Mouse (Mus musculus) lung, postnatal 14 days (tissue): ENCODE data around the gene Zfand3.

Experiments used
- DNase-seq: peaks from one replicate; pipeline ENCODE4 v3.0.0; 2021

Gene Zfand3

GRCm38 (mm10) chr17:30236611-30237010 lies 232.1 kb downstream of the Zfand3 start:
- no peak for DNase-seq

GRCm38 (mm10) chr17:30237600-30237999 lies 233.1 kb downstream of the Zfand3 start:
- peak; percentile 27 for DNase-seq

- peak; percentile 49 for DNase-seq
These were observed 234.9 kb downstream of the Zfand3 start for GRCm38 (mm10) chr17:30239458-30239857.

- no peak for DNase-seq
These were observed 236.1 kb downstream of the Zfand3 start for GRCm38 (mm10) chr17:30240659-30241058.

- DNase-seq: no peak
These were observed 236.5 kb downstream of the Zfand3 start for GRCm38 (mm10) chr17:30241061-30241460.

GRCm38 (mm10) chr17:30241720-30242322 lies 237.3 kb downstream of the Zfand3 start:
- no peak for DNase-seq

- no peak for DNase-seq
These were observed 238.1 kb downstream of the Zfand3 start for GRCm38 (mm10) chr17:30242647-30243046.

GRCm38 (mm10) chr17:30243540-30243939 lies 239.0 kb downstream of the Zfand3 start:
- no peak for DNase-seq

- no peak for DNase-seq
These were observed 240.2 kb downstream of the Zfand3 start for GRCm38 (mm10) chr17:30244651-30245307.

- no peak for DNase-seq
These were observed 240.8 kb downstream of the Zfand3 start for GRCm38 (mm10) chr17:30245308-30245706.

- DNase-seq: no peak
These were observed 248.5 kb downstream of the Zfand3 start for GRCm38 (mm10) chr17:30253028-30253427.

- DNase-seq: no peak
These were observed 249.4 kb downstream of the Zfand3 start for GRCm38 (mm10) chr17:30253924-30254323.

GRCm38 (mm10) chr17:30255928-30256560 lies 251.5 kb downstream of the Zfand3 start:
- no peak for DNase-seq

GRCm38 (mm10) chr17:30258480-30258879 lies 253.9 kb downstream of the Zfand3 start:
- DNase-seq: no peak

GRCm38 (mm10) chr17:30259938-30260337 lies 255.4 kb downstream of the Zfand3 start:
- no peak for DNase-seq
